Mouse (Mus musculus): Measurements from ENCODE around the gene Itgb4.
"Not testable (repeated sequence)": the region's sequence is repeated elsewhere in the genome, so short reads cannot be mapped to it uniquely, and the experiment has no call there.

The Itgb4 gene

DNA sequence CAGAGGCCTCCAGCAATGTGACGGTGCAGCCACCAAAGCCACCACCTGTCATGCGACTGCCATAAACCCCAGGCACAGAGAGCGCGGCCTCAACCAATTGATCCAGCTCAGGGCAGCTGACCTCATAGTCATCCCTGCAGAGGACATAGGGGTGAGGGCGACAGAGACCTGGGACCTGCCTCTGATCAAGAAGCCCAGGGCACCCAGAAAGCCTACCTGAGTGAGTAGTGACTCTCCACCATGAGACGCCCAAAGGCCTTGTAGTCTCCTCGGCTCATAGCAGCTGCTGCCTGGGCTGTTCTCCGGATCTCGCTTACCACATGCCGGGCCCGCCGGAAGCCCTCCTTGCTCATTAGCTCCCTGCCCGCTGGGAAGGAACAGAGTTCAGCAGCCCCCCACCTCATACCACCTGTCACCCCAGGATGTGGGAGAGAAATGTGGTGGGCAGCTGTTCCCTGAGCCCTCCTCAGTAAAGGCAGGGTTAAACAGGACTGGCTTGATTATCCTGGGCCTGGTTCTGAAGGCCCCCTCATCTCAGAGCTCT, 34.4 kb downstream of the Itgb4 start:
- no peak for DNase-seq (ENCODE audit: low read depth, low spot score)

DNA sequence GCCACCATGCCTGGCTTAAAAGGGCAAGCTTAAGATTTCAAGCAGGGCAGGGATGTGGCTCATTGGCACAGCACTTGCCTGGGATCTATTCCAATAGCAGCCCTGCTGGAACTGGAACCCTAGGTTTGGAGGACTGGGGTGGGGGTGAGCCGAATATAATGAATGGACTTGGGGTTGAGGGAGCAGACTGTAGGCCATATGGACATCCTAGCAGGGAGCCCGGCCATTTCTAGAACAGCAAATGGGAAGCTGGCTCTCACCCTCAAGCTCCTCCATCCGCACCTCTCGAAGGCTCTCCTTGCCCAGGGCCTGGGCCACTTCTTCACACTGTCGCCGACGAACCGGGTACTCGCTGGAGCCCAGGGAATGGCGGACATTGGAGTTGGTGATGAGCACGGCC, 35.2 kb downstream of the Itgb4 start:
- no peak for DNase-seq (ENCODE audit: low read depth, low spot score)

DNA sequence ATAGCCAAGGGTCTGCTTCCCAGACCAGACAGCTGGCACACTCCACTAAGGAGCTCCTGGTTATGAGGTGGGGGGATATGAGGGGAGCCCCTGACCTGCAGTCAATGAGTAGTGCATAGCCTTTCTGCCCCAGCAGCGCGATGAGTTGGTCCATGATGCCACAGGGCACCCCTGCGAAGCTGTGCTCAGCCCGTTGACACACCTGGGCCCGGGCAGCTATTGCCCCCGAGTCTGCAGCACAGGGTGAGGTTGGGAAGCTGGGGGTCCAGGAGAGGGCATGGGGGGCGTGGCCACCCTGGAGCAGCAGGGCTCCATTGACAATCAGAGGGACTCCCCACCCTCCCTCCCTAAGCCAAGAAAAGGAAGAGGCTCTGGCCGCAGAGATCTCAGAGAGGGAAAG, 35.6 kb downstream of the Itgb4 start:
- DNase-seq (ENCODE audit: low read depth, low spot score), result no peak

DNA sequence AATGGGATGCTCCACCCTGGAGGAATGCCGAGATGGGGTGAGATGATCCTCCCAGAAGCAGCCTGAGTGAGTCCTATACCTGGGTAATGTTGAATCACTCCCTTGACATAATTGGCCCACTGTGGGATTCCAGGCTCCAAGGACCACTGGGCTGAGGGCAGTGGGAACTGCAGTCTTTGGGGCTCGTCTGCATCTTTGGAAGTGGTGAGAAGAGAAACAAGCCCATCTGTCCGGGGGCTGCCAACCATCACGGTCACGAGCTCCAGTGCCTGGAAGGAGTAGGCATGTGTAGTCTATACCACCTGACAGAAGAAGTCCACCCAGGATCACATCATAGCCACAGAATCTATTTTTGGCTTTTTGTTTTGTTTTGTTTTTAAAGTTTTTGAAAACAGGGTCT, 36.4 kb downstream of the Itgb4 start:
- DNase-seq (ENCODE audit: low read depth, low spot score), result no peak

DNA sequence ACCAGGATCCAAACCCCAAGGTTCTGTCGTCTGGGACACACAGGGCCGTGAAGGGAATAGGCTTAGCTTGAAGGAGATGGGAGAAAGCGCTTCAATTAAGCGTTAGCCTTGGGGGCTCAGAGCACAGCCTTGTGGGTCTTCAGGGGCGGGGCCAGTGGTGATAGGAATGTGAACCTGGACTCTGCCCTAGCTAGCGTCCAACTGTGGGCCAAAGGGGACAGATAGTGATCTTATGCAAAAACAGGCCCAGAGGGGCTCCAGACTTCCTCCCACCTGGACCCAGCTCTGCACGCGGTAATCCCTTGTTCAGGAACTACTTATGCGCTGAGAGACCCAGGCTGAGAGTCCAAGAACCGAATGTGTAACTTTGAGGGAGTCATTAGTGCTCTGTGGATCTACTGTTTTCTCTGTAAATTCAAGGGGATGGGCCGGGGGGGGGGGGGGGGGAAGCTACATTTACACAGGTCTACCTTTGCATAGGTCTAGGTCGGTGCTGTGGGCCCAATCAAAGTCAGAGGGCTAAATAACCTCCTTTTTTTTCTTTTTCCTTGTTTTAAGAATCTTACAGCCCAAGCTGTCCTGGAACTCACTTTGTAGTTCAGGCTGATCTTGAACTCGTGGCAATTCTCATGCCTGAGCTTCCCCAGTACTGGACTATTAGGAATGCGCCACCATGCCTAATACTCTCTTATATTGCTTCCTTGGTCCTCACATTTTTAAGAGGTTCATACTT, 37.2 kb downstream of the Itgb4 start:
- no peak for DNase-seq (ENCODE audit: low read depth, low spot score)

DNA sequence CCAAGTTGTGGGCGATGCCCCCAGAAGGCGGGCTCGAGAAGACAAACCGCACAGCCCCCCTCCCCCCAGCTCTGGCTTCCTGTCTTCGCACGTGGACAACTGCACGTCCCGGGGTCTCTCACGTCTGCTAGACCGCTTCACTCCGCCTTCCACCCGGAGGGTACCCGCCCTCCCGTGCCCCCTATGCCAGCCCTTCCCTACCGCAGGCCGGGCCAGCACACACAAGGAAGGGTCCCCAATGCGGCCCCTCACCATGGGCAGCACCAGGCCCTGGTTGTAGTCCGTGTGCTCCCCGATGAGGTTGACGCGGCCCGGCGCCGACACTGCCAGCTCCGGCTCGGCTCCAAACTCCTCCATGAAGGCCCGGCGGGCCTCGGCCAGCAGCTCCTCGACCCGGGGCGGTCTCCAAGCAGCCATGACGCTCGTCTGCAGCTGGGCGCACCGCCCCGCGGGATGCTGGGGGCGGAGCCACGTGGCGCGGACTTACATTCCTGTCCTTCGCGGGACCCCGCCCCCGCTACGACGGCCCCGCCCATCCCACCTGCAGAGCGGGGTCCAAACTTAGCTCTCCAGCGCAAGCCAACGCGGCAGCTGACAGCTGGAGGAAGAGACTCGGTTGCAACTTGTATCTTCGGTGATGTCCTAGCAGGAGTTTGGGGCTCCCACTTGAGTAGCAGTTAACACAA, 37.9 kb downstream of the Itgb4 start, which contains the start of gene Galk1:
Gene Galk1 (minus strand): TSS at position 458 of the 686 bp plus-strand sequence.
- peak; percentile 56 for DNase-seq (ENCODE audit: low read depth, low spot score)

DNA sequence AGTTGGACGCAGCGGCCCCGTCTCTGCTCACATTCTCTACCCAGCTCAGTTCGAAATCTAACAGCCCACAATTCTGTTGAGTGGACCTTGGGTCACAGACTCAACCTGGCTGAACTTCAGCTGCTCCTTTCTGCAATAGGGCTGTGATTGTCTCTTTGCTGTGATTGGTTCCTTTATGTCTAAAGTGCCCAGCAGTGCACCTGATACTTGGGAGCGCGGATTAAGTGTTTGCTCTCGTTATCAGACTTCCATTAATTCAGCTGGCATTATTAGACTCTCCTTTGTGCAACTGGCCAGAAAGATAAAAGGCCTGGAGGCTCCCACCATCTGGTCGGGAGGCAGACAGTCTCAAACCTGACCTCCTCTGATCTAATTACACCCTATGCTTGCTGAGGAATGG, 40.3 kb downstream of the Itgb4 start:
- DNase-seq (ENCODE audit: low read depth, low spot score), result no peak

DNA sequence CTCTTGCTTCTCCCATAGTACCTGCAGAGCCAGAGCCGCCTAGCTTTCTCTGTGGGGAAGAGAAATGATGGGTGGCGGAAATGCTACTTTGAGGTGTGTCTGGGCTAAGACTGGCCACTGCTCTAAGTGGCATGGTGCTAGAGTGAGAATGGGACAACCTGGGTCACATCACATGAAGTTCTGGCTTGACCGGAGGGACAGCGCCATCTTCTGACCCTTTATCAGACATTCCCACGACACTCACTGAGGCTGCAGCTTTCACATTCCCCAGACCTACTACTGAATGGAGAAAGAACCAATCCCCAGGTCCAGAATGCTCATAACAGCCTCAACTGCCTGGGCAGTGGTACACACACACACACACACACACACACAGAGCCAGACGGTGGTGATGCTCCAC, 43.6 kb downstream of the Itgb4 start:
- DNase-seq (ENCODE audit: low read depth, low spot score), result no peak

DNA sequence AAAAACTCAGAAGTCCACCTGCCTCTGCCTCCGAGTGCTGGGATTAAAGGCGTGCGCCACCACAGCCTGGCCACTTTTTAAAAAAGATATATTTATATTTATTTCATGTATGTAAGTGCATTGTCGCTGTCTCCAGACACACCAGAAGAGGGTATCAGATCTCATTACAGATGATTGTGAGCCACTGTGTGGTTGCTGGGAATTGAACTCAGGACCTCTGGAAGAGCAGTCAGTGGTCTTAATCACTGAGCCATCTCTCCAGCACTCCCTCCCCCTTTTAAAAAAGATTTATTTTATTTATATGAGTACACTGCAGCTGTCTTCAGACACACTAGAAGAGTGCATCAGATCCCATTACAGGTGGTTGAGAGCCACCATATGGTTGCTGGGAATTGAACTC, 44.4 kb downstream of the Itgb4 start:
- not testable (repeated sequence) for DNase-seq (ENCODE audit: low read depth, low spot score)

DNA sequence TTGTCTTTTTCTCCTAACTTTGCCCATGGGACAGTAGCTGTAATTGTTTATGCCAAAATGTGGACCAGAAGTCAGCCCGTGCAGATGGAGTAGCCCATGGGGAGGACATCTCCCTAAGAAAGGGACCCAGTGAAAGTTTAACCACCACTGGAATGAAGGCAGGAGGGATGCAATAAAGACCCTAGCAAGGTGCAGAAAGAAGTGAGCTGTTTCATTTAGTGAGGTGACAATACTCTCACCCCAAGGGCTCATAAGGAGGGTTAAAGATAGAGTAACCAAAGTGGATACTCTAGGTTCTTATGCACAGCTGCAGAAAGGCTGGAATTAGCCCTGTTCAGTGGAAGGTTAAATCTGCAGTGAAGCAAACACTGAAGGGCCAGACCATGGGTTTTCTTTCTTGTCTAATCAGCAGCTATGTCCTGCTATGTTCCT, 44.9 kb downstream of the Itgb4 start:
- DNase-seq (ENCODE audit: low read depth, low spot score), result no peak

DNA sequence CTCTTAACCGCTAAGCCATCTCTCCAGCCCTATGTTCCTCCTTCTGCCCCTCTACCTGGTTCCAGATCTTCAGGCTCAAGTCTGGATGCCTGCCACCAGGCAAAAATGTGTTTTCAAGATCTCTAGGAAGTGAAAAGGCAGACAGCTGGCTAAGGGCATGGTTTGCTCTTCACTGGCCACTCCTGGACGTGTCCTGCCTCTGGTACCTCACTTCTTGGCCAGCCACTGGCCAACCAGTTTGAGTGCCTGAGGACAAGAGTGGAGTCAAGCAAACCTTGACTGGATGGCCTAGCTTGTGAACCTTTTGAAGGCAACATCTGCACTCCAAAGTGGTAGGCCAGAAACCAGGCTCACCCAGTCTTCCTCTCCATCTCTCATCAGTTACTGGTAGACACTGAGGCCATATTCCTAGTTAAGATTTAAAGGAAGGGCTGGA, 45.5 kb downstream of the Itgb4 start:
- no peak for DNase-seq (ENCODE audit: low read depth, low spot score)

DNA sequence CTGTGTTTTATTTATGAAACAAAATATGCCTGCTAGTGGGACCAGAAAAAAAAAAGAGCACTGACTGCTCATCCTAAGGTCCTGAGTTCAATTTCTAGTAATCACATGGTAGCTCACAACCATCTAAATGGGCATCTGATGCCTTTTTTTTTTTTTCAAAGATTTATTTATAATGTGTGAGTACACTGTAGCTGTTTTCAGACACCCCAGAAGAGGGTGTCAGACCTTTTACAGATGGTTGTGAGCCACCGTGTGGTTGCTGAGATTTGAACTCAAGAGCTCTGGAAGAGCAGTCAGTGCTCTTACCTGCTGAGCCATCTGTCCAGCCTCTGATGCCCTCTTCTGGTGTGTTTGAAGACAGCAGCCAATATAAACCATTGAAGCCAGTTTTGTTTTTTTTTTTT, 46.0 kb downstream of the Itgb4 start:
- DNase-seq (ENCODE audit: low read depth, low spot score), result no peak

DNA sequence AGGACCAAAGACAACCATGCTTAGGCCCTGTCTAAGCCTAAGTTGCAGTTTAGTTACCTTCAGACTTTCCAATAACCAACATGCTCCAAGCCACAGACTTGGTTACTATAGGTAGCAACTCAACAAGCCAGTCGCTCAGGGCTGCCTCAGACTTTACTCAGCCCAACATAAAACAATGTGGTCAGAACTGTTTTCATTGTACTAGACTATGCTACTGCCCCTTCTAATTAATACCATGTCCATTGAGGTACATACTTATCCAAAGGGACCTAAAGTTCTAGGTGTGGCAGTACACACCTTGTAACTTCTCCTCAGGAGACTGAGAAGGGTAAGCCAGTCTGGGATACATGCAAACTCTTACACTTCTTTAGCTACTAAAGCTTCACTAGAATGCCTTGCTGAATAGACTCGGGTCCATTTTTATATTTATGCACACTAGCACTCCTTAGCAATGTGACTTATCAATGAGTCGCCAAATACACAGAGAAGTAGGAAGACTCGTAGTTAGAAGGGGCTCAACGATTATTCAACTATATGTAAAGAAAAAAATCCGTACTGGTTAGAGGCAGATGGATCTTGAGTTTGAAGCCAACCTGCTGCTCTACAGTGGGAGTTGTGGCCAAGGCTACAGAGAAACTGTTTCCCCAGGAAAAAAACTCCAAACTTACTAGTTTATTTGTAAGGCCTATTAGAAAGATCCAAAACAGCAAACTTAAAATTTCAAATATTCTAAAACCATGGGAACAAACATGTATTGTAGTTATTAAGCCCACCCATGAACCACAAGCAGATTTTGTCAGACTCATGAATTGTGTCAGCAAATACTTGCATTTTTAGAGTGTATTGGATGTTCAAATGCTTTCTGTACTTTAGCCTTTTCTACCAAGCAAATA, 47.1 kb downstream of the Itgb4 start:
- no peak for DNase-seq (ENCODE audit: low read depth, low spot score)

DNA sequence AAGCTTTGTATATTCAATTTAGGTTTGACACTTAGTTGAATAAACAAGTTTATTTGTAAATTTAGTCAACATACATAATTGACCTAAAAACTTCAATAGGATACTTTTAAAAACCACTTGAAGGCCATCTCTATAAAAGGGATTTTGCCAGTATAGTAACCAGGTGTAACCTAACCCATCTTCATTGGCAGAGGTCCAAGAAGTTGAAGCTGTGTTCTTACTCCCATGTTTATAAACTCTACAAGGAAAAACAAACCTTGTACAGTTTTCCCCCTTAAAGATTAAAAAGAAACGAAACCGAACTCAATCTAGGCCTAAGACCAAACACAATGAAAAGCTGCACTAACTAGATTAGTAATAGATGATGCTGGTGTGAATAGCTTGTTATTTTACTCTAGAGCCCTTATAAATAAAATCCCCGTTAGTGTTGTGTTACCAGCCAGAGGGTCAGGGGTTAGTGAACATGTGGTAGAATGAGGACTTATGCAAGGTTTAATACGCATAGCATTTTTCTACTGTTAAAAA, 47.8 kb downstream of the Itgb4 start:
- DNase-seq (ENCODE audit: low read depth, low spot score), result no peak

DNA sequence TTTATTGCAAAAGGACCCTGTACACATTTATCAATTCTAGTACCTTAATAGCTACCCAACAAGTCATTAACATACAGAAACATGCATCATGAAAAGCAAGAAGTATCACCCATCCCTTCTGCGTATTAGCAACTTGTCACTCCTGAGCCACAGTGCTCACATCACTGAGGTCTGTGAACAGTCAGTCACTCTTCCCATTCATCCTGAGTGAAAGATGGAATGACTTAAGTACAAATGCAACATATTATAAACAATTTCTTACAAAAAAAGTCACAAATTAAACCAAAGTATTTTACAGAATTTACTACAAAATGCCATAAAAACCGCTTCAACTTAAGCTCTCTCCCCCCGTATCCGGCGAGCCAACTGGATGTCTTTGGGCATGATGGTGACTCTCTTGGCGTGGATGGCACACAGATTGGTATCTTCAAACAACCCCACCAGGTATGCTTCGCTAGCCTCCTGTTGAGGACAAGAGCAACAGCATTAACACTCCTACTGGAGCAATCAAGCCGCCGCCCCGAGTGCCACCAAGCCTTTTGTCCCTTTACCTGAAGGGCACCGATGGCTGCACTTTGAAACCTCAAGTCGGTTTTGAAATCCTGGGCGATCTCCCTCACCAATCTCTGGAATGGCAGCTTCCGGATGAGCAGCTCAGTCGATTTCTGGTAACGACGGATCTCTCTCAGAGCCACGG, 48.7 kb downstream of the Itgb4 start:
- DNase-seq (ENCODE audit: low read depth, low spot score), result not testable (repeated sequence)

DNA sequence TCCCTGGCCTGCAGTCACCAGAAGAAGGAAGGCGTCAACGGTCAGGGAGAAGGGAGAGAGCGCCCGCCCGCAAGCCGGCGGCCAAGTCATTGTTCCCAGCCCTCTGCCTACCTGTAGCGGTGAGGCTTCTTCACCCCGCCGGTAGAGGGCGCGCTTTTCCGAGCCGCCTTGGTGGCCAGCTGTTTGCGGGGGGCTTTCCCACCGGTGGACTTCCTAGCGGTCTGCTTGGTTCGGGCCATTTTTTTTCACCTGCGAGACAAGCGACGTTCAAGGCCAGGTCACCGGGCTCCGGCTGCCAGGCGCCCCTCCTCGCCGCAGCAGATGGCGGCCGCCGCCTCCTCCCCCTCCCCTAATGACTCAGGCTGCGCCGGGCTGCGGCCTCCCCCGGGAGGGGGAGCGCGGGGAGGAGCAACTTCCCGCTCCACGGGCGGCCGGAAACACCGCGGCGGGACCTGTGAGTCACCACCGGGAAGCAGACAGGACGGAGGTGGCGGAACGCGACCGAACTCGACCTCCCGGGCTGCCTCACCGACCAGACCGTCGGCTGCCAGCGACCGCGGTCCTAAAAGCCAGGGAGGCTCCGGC, 49.4 kb downstream of the Itgb4 start:
- DNase-seq (ENCODE audit: low read depth, low spot score), result peak; percentile 64

DNA sequence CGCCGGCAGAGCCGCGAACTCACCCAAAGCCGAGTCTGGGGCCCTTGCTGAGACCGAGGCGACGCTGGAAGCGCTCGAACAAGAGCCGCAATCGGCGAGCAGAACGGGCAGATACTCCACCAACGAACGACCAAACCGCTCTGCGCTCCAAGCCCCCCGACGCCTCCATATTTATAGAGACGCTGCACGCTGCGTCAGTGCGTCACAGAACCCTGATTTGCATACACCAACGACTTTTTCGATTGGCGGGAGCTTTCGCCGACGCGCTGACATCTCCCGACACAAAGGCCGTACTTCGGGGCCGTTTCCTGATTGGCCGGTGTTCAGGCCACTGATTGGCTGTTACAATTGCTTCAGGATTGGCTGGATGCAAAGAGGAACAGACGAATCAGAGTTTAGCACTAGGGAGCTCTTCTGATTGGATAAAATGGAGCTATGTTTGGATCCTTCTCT, 49.9 kb downstream of the Itgb4 start:
- peak; percentile 97 for DNase-seq (ENCODE audit: low read depth, low spot score)

DNA sequence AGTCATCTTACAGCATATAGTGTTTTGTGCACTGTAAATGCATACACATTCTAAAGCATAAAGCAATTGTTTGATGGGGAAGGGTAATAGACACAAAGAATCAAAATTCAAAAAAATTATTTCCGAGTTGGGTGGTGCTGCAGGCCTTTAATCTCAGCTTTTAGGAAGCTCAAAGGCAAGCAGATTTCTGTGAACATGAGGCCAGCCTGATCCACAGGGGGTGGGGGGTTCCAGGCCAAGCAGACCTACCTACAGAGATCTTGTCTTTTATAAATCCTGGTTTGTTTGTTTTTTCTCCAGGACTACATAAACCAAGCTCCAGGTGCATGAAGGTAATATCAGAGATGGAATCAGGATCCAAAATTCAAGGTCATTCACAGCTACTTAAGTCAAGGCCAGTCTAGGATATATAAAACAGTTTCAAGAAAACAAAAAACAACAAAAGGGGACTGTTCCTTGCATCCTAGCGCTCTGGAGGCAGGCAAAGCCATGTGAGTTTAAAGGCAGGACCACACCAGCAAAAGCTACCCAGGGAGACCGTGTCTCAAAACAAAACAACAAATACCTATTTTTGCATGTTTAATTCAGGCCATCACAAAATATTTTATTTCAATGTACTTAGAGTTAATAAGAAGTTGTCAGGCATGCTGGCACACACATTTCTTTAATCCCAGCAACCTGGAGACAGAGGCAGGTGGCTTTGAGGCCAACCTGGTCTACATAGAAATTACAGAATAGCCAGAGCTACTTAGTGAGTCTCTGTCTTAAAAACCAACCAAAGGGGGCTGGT, 50.7 kb downstream of the Itgb4 start:
- no peak for DNase-seq (ENCODE audit: low read depth, low spot score)

DNA sequence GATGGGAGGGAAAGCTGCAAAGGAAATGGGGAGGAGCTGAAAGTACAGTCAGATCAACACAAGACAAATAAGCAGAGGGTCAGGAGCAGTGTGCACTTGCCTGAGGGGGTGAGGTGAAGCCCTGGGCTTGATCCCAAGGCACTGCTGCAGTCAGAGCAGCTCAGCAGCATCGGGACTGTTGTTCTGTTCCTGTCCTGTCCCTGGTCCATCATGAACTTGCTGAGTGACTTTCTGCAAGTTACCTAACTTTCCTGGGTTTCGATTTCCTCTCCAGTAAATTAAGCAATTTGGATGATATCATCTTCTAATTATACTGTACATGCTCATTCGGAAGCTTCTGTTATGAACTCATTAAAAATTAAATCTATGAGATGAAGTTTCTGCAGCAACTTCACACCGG, 53.2 kb downstream of the Itgb4 start, which contains the start of gene H3f3b:
Gene H3f3b (minus strand): TSS at position 207 of the 400 bp plus-strand sequence.
- no peak for DNase-seq (ENCODE audit: low read depth, low spot score)

Data from c-Kit-negative CD71-positive TER-119-positive erythroid progenitor cells, embryonic 14.5 days (primary cell).